Mouse (Mus musculus) fat pad, adult 2 months (tissue): Measurements from ENCODE around the gene Capn5.

Experiments used
- DNase-seq: peaks from one replicate; pipeline ENCODE4 v3.0.0-alpha.2; 2011; ENCODE audit warnings: low read depth, low spot score; ENCODE audit errors: extremely low read depth

Gene Capn5

DNA sequence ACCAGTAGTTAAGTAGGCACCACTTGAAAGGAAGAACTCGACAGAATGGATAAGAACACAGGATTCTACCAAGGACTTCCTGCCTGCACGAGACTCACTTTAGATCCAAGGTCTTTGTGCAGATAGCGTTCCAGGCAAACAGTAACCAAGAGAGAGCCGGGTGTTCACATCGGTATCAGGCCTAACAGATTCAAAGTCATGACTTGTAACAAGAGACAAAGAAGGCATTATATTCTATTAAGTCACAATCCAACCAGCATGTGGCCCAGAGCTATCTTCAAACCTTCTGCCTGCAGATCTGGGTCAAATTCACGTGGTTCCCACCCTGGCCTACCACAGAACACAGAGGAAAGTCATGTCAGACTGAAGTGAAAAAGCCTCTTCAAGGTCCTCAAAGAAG, 63.4 kb downstream of the Capn5 start:
- DNase-seq = no peak

DNA sequence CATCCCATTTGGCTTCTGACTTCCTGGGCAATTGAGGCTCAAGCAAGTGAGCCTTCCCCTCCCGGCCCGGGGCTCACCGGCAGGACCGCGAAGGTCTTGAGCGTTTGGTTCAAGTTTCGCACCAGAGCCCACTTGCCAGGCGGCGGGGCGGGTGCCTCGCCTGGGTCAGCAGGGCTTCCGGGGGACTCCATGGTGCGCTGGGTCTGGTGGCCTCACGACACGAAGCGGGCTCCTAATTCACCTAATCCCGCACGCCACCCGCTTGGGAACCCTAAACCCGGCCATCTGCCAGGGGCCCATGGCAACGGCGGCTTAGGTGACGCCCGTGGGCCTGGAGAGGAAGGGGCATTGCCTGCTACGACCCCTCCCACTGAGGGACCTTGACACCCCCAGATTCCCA, 66.8 kb downstream of the Capn5 start:
- DNase-seq = no peak

DNA sequence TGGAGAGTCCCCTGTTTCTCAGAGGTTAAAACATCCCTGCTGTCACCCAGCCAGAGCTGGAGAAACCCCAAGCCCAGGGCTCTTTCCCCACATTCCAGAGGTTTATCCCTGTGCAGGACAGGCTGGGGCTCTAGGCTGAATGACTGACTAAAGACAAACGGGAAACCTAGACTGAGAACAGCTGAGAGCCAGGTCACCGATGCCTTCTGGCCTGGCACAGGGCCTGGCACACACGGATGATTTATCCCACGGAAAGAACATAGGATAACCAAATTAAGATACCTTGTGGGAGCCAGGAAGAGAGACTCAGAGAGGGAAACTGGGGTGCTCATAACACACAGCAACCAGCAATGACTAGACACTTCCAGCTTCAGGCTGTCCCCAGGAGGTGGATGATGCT, 68.3 kb downstream of the Capn5 start:
- DNase-seq = no peak

DNA sequence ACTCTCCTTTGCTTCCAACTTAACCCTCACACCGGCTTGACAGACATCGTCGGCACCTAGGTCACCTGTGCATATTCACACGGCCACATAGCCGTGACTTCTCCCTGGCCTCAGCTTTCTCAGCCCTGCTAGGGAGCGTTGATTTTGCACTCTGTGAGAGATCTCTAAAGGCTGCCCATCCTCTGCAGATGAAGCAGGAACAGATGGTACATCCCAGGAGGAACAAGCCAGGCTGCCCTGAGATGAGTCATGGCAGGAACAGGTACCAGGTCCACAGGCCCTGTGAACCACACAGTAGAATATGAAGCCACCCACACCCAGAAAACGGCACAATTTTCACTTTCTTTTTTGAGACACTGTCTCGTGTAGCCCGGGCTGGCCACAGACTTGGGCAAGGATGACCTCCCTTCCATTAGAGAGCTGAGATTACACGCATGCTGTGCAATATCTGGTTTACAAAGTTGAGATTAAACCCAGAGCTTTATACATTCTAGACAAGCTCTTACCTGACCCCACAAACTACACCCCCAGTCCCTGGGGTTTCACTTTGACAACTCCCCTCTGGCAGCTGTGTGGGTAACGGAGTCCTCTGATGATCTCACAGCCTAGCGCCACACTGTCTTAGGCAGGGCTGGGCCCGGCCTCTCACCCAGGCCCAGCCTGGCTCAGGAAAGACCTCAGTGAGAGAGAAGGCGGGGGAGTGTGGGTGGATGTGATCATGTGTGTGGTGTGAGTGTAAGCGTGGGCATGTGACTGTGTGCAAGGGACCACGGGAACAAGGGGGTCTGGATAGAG, 69.2 kb downstream of the Capn5 start:
- no peak for DNase-seq

DNA sequence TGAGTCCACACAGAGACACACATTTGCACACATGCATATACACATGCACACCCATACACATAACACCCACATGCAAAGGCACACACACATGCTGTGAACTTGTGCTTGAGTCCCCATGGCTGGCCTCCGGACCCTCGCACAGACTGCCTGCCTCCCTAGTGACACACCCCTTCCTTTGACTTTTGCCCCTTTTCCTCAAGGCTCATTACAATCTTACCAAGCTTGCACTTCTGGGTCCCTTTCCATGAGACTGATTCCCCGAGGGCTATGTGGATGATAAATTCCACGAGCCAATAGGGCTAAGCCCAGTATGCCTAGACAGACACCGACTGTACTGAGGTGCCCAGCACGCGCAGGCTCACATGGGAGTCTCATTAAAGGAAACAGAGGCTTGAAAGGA, 71.8 kb downstream of the Capn5 start:
- no peak for DNase-seq

DNA sequence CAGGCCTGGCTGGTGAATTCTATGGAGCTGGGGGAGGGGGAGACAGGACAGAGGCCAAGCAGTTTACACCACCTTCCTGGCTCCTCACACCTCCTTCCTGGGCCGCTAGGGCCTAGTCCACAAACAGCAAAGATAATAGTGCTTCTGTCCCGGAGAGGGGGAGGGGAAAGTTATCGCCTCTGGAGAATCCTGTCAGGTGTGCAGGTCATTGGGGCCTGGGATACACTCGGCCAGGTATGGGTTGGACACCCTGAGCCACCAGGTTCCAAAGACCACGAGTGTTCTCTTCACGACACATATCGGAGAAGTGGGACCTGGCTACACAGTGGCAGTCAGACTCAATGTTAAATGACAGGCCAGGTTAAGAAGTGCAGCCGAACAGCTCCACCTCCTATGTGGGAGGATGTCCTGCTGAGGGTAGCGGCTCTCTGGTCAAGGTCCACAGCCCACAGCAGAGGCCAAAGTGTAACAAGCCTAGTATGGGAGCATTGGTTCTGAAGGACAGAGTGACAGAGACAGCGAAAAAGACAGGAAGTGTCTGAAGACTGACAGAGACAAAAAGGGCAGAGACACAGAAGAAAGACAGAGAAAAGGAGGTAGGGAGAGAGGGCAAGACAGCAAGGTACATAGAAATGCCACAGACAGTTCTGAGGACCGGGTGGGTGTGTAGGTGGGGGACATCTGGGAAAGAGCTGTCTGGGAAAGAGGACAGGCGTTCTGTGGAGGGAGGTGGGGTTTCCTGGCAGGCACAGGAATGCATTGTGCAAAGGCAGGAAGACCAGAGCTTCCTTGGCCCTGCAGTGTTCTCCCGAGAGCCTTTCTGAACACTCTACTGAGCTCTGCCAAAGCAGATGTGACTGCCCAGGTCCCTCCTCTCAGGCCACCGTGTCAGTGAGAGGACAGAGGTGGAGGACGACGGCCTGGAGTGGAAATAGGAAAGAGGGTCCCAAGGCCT, 73.3 kb downstream of the Capn5 start:
- no peak for DNase-seq

DNA sequence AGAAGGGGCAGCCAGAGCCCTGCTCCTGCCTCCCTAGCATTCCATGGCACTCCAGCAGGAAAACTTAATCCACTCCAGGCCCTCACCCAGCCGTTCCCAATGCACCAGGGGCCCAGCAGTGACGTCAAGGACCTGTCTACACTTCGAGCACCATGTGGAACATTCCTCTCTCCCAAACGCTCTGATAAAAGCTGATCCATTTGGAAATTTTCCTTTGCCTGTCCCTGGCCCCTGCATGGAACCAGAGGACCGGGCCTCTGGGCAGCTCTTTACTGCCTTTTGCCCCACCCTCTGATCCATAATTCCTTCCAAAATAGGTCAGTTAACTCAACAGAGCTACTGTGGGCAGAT, 74.2 kb downstream of the Capn5 start:
- DNase-seq = no peak

DNA sequence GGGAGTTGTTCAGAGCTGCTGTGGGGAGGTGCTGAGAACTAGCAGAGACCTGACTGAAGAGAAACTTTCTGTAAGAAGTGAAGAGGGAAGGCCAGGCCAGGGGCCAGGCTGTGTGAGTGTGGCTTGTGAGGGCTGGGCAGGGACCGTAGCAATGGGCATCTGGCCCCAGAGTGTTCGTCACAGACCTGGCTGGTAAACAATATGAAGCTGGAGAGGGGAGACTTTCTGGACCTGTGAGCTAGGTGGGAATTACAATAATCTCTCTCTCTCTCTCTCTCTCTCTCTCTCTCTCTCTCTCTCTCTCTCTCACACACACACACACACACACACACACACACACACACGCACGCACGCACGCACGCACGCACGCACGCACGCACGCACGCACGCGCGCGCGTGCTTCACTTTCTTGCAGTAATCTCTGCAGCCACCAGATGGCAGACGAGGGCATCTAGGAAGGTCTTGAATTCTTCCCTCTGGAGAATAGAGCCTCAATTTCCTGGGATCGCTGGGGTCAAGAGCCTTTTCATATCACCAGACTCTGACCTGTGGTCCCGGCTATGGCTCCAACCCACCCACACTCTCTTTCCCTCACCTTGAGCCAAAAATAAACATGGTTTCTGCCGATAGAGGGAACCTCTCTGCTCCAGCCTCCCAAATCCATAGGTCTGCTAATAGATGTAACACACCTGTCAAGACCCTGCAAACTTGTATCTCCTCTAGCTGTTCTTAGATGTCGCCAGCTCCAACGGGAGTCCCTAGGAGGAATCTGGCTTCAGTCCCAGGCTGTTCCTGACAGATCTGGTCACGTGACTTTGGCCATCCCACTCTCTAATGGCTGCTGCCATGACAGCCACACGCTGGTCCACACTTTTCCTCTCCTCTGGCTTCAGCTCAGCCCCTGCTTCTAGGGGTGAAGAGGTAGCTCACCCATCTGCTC, 74.8 kb downstream of the Capn5 start:
- no peak for DNase-seq

DNA sequence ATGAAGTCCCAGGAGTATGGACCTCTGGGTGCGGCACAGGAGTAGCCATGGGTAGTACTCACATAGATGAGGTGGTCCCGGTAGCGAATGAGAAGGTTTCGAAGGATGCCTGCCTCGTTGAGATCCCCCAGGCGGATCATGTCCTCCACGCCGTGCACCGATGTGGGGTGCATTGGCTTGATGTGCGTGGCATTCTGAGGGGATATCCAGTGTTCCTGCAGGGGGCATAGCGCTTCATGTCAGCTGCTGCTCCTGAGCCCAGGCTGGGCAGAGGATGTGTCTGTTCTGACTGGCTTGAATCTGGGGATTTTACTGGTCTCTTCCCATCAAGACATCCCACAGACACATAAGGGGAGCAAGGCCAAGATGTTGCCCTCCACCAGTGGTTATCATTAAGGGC, 75.6 kb downstream of the Capn5 start:
- DNase-seq = no peak

DNA sequence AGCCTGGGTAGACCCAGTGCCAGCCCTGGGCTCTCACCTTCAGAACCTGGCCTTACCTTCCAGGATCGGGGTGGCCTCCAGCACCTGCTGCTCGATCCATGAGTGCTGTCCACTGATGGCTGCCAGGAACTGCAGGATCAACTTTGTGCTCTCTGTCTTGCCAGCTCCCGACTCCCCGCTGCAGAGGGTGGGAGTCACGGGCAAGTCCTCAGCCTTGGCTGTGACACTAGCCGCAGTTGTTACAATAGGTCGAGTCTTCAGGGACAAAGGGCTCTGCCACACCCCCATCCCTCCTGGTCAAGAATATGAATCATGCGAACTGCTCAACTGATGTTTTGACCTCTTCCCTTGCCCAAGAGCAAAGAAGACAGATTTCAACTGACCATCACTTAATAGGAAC, 80.5 kb downstream of the Capn5 start:
- no peak for DNase-seq

DNA sequence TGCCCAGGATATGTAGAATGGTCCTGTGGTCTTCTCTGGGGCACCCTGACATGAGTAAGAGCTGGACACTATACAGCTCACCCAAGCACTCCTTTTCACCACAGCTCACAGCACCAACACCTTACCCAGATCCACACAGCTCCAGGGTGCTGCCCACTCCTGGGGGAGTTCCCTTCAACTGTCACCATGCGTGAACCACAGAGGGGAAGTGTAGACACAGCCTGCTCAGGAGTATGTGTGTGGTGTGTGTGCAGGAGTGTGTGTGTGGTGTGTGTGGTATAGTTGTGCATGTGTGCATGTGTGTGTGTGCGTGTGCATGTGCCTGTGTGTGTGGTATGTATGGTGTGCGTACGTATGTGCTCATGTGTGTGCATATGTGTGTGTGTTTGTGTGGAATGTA, 82.2 kb downstream of the Capn5 start:
- DNase-seq = no peak

DNA sequence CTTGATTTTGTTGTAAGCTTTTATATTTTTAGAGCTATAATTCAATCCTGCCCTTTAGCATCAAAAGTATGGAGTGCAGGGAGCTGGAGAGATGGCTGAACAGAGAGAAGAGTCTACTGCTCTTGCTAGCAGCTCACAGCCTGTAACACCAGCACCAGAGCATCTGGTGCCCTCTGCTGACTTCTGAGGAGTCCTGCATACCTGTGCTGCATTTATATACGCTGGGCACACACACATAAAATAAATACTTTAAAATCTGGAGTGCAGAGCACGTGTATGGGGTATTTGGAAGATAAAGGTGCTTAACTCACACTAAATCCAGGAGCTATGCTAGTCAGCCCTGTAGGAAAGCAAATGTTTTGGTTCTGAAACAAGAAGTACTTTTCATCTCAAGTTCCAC, 91.7 kb downstream of the Capn5 start:
- no peak for DNase-seq

DNA sequence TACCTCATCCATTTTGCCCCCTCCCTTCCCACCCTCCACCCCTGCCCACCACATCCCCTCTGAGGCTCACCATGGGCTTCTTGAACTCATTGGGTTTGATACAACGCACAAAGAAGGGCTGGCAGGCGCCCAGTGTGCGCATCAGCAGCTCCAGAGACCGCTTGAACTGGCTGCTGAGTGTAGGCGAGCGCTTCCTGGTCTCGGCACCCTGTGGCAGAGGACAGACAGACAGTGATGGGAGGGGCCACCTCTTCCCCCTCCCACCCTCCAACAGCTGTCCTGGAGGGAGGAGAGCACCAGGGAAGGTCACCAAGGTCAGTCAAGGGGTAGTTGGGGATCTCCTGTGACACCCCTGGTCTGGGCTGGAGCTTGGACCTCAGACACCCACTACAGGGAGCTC, 92.8 kb downstream of the Capn5 start:
- no peak for DNase-seq

DNA sequence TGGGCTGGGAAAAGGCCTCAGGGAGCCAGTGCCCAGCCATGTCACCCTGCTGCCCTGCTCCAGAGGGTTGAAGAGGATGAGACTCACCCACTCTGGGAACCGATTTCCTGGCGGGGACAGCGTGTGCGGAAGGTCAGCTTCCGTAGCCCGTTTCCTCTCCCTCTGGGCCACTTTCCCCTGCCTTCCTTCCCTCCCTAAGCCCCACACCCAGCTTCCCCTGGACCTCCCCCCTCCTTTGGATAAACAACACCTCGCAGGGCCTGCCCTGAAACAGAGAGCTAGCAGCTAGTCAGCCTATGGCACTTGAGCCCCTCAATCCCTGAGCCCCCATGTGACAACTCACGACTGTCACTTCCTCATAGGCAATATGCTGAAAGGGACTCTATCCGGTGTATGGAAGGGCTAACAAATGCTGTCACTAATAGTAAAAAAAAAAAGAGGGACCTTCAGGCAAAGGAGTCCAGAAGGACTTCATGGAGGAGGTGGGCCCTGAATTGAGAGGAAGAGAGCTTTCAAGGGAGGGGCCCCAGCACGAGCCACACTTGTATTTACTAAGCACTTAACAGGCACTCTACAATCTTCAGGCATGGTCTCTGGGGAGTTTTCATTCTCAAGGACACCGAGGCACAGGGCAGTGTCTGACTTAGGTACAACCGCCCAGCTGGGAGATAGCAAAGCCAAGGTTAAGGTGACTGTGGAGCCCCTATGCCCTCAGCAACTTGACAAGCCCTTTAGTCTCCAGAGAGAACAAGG, 93.4 kb downstream of the Capn5 start:
- no peak for DNase-seq

DNA sequence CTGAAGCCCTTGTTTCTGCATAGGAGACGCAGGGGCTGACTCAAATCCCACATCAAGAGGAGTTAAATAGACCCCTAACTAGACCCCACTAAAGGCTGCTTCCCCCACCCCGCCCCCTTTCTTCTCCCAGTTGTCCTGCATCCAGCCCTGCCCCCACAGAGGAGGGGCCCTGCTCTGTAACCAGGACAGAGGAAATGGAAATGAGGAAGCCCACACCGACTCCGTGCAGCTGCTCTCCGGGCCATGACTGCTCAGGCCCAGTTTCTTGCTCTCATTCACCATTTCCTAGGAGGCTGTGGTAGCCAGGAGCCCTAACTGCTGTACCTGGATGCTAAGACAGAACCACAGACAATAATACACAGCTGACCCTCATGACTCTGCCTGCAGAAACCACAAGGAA, 95.7 kb downstream of the Capn5 start:
- no peak for DNase-seq

DNA sequence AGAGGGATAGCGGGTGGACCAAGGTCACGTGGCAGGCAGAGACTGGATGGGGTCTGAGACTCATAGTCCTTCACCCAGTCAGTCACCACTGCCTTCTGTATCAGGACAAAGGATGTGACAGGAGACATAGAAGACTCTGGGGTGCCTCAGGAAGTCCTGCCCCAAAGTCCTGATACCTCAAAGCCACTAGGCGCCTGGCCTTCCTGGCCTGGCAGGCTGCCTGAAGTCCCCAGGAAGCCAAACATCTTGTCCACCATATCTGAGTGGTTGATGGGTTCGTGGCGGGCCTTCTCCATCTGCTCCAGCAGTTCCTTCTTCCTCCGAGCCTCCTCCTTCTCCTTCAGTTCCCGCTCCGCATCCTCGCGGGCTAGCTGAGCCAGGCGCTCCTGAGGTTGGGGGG, 100.6 kb downstream of the Capn5 start:
- DNase-seq = no peak

DNA sequence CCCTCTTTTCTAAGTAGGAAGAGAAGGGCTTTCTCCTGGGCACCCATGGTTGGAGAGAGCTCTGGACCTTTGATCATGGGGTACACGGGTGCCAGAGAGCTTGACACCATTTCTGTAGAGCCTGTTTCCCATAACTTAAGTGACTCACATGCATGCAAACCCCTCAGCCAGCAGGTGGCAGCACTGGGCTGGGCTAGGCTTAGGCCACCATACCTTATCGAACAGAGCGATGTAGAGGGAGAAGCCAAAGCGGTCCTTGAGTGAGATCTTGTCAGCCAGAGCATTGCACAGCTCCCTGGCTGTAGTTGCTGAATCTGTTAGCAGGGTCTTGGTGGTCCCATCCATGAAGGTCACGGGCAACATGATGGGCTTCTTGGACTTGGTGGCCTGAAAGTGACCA, 106.5 kb downstream of the Capn5 start:
- no peak for DNase-seq
